Mouse (Mus musculus) T-helper 2 cell (primary cell): ENCODE measurements around the gene Mdm2.

ENCODE experiments used
- in situ Hi-C: fragments of 300-600 bp; cut with MboI, MseI; formaldehyde crosslinking; loops from one replicate; pipeline ENCODE4 v1.15.1; 2025; ENCODE audit warnings: high pct_unique_total_duplicates

The Mdm2 gene

GRCm38 (mm10) chr10:117683734-117684037 lies 26.9 kb downstream of the Mdm2 start:
- in situ Hi-C loops: loop anchor here (5.0 kb wide), 1 partner anchor 231 kb away; no protein-coding TSS in a partner anchor

GRCm38 (mm10) chr10:117682858-117683733 lies 27.5 kb downstream of the Mdm2 start:
- in situ Hi-C loops: loop anchor here (5.0 kb wide), 1 partner anchor 231 kb away; no protein-coding TSS in a partner anchor

- in situ Hi-C loops: loop anchor here (5.0 kb wide), 1 partner anchor 230 kb away; no protein-coding TSS in a partner anchor
These were observed 28.3 kb downstream of the Mdm2 start for GRCm38 (mm10) chr10:117681999-117682857.

- in situ Hi-C loops: loop anchor here (5.0 kb wide), 1 partner anchor 229 kb away; no protein-coding TSS in a partner anchor
These were observed 29.0 kb downstream of the Mdm2 start for GRCm38 (mm10) chr10:117681543-117681942.

- in situ Hi-C loops: loop anchor here (5.0 kb wide), 1 partner anchor 229 kb away; no protein-coding TSS in a partner anchor
These were observed 29.6 kb downstream of the Mdm2 start for GRCm38 (mm10) chr10:117680868-117681513.

GRCm38 (mm10) chr10:117679963-117680473 lies 30.5 kb downstream of the Mdm2 start:
- in situ Hi-C loops: loop anchor here (5.0 to 10.0 kb wide), 2 partner anchors 115 to 228 kb away; no protein-coding TSS in a partner anchor

GRCm38 (mm10) chr10:117679029-117679686 lies 31.4 kb downstream of the Mdm2 start:
- in situ Hi-C loops: loop anchor here (10.0 kb wide), 1 partner anchor 114 kb away; no protein-coding TSS in a partner anchor

- in situ Hi-C loops: loop anchor here (10.0 kb wide), 1 partner anchor 114 kb away; no protein-coding TSS in a partner anchor
These were observed 32.2 kb downstream of the Mdm2 start for GRCm38 (mm10) chr10:117678357-117678756.

GRCm38 (mm10) chr10:117677494-117678236 lies 32.9 kb downstream of the Mdm2 start:
- in situ Hi-C loops: loop anchor here (10.0 kb wide), 1 partner anchor 113 kb away; no protein-coding TSS in a partner anchor

- in situ Hi-C loops: loop anchor here (10.0 kb wide), 1 partner anchor 112 kb away; no protein-coding TSS in a partner anchor
These were observed 33.8 kb downstream of the Mdm2 start for GRCm38 (mm10) chr10:117676644-117677313.

GRCm38 (mm10) chr10:117676036-117676643 lies 34.4 kb downstream of the Mdm2 start:
- in situ Hi-C loops: loop anchor here (10.0 kb wide), 1 partner anchor 111 kb away; no protein-coding TSS in a partner anchor

- in situ Hi-C loops: loop anchor here (10.0 kb wide), 1 partner anchor 111 kb away; no protein-coding TSS in a partner anchor
These were observed 35.2 kb downstream of the Mdm2 start for GRCm38 (mm10) chr10:117675096-117676035.

GRCm38 (mm10) chr10:117674359-117675019 lies 36.1 kb downstream of the Mdm2 start:
- in situ Hi-C loops: loop anchor here (10.0 kb wide), 1 partner anchor 110 kb away; no protein-coding TSS in a partner anchor

- in situ Hi-C loops: loop anchor here (10.0 kb wide), 1 partner anchor 109 kb away; no protein-coding TSS in a partner anchor
These were observed 36.6 kb downstream of the Mdm2 start for GRCm38 (mm10) chr10:117673913-117674312.

GRCm38 (mm10) chr10:117672693-117673092 lies 37.9 kb downstream of the Mdm2 start:
- in situ Hi-C loops: loop anchor here (10.0 kb wide), 1 partner anchor 108 kb away; no protein-coding TSS in a partner anchor

GRCm38 (mm10) chr10:117671930-117672666 lies 38.5 kb downstream of the Mdm2 start:
- in situ Hi-C loops: loop anchor here (10.0 kb wide), 1 partner anchor 107 kb away; no protein-coding TSS in a partner anchor
